Mouse (Mus musculus) mouse trophoblast stem cell (cell line): ENCODE results near the gene Gli2.

Experiments
- in situ Hi-C, 2 experiments: fragments of 300-500 bp; cut with MseI, MboI; formaldehyde crosslinking; loops; 2 replicates in 1 of 2; 3 replicates in 1 of 2; pipeline ENCODE4 v1.15.1; 2025

Gli2 gene

DNA sequence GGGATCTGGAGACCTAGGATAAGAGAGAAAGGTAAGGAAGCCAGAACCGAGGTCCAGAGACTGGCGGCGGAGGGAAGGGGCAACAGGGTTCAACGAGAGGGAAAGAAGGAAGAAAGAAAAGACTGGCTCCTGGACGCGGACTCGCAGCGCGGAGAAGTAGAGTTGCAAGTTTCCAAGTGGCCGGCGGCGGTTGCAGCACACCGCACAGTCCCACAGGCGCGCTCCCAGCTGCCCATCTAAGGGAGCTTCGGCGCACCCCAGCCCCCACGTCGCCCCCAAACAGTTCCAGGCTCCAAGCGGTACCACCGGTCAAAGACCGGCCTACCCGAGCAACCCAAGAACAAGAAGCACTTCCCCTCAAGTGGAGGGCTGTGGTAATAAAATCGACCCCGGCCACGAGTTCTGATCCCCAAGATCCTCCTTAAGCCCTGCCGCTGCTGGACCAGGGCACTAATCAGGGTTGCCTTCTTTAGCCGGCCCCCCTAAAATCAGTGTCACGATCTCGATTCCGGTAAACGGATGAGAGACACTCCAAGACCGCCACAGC, 715 bp downstream of the Gli2 start:
- in situ Hi-C loops, result loop anchor here in 1 of 2 experiments (25.0 kb wide), 1 partner anchor 490 kb away; no protein-coding TSS in a partner anchor

DNA sequence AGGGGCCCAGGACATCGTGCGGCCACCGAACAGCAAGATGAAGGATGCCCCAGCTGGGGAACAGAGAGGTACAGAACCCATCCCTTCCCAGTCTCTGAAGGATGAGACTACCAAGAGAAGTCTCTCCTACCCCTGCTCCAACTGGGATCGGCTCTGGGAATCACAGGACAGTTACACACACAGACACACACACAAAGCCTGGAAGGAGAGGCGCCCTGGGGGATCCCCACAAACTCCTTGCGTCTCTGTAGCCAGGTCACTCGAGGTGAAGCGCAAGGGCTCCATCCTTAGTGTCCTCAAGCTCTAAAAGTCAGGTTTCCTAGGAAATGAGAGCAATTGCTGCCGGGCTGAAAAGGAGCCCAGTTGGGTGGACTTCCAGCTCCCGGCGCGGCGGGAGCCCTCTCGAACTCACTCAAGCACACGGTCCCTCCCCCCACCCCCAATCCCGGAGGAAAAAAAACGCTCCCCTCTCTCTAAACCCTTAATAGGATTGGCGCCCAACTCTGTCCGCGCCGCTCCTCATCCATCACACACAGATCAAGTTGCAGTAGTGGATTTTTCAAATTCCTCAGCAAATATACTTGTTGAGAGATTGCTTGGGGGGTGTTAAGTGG, 1.4 kb downstream of the Gli2 start:
- in situ Hi-C loops, result loop anchor here in 1 of 2 experiments (25.0 kb wide), 1 partner anchor 490 kb away; no protein-coding TSS in a partner anchor

DNA sequence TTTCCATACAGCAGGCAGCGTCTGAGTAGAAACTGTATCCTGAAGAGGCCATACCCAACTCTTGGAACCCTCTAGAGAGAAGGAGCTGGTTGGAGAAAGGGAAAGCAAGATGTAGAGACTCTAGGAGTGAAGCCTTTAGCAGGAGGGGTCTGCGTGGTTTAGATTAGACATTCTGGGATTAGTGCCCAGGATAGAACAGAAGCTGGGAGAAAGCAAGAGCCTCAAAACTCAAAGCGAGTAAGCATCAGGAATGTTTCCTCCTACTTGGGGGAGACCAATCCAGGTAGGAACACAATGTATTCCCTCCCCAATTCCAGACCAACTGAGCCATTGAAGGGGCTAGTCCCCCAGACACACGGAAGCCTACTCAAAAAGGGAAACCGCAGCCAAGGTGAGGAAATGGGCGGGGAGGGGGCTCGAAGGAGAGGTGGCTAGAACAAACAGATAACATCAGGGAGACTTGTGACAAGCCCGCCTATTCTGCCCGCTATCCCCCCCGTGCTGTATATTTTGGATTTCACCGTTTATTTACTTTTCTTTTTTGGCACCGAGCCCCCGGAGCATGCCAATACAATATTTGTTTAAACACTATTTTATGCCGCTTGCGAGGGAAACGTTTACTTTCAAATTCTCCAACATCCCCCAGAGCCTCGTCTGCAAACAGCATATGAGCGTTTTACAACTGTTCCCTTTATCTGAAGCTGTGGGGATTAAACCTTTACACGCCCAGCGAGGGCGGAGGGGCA, 2.1 kb downstream of the Gli2 start:
- in situ Hi-C loops, result loop anchor here in 1 of 2 experiments (25.0 kb wide), 1 partner anchor 489 kb away; no protein-coding TSS in a partner anchor

- in situ Hi-C loops, result loop anchor here in 1 of 2 experiments (25.0 kb wide), 1 partner anchor 488 kb away; no protein-coding TSS in a partner anchor
These were observed 3.4 kb downstream of the Gli2 start for GRCm38 (mm10) chr1:119049812-119050615.

GRCm38 (mm10) chr1:119048988-119049387, 4.4 kb downstream of the Gli2 start:
- in situ Hi-C loops, result no loop called here

GRCm38 (mm10) chr1:119048547-119048946, 4.9 kb downstream of the Gli2 start:
- in situ Hi-C loops, result no loop called here

GRCm38 (mm10) chr1:119047462-119048371, 5.7 kb downstream of the Gli2 start:
- in situ Hi-C loops, result no loop called here

DNA sequence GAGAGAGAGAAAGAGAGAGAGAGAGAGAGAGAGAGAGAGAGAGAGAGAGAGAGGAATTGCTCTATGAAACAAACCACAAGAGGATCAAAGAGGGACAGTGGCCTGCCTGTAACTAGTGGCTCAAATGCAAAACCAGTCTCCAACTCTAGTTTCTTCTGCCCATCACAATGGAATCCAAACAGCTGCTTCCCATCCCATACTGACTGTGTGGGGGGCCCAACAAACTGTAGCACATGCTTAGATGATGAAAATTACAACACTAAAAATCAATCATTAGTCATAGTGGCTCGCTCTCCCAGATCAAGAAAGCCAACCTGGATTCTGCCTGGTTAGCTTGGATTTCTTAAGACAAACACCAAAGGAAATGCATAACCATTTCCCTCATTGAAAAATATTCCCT, 15.0 kb downstream of the Gli2 start:
- in situ Hi-C loops, result no loop called here

- in situ Hi-C loops, result no loop called here
These were observed 17.5 kb downstream of the Gli2 start for GRCm38 (mm10) chr1:119035931-119036330.

DNA sequence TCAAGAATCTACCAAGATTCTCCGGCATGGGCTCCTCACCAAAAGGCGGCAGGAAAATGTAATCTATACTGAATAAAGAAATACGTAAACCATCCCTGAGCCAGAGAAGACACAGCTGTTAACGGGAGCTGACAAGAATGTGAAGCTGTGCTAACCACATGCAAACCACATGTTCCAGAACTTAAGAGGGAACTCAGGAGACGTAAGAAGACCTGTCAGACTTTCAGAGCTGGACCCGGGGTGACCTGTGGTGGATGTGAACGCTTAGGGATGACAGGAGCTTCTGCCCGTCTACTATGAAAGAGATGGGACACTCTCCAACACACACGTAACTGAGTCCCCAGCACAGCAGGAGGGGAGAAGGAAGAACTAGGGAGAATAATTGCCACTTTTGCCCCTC, 18.1 kb downstream of the Gli2 start:
- in situ Hi-C loops, result no loop called here

GRCm38 (mm10) chr1:119034163-119034705, 19.2 kb downstream of the Gli2 start:
- in situ Hi-C loops, result no loop called here

DNA sequence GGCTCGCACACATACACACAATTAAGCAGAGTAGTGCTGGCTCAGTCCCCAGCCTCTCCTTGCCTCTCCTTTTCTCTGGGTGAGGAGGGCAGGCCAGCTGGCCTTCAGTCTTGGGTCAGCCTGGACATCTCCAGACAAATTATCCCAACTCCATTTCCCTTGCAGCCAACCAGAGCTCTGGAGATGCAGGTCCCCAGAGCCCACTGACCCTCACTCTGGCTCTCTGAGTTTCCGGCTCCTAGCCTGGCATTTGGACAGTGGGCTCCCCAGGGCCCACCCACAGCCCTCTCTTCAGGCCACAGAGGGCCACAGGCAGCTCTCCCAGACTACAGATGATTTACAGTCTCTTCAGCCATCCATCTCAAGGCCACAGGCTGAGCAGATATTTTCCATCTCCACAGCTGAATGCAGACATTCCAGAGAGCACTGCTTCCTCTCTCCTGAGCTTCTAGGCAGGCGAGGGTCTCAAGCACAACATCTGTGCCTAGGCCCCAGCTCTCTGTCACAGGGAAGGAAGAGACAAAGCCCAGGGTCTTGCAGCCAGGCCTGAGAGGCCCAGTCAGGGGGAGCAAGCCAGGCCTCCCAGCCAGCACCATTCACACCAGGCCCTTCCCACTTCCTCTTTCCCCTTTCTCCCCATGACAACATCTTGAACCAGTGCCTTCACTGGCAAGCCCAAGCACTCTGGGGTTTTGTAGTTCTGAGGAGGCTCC, 19.8 kb downstream of the Gli2 start:
- in situ Hi-C loops, result no loop called here

DNA sequence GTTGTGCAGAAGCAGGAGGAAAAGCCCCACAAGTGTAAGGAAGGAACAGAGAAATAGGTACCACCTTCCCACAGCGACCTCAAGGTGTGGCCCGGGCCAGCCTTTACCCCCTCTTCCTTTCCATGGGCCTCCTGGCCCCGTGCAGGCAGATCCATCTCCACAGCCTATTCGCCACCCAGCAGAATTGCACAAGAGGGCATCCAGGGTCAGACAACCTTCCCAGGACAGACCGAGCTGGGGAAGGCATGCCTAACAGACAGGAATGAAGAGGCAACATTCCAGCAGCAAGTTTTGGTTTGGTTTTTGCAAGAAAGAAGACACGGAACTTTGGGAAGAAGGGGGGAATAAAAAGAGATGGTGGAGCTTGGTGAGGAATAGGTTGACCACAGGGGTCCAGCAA, 22.2 kb downstream of the Gli2 start:
- in situ Hi-C loops, result no loop called here

DNA sequence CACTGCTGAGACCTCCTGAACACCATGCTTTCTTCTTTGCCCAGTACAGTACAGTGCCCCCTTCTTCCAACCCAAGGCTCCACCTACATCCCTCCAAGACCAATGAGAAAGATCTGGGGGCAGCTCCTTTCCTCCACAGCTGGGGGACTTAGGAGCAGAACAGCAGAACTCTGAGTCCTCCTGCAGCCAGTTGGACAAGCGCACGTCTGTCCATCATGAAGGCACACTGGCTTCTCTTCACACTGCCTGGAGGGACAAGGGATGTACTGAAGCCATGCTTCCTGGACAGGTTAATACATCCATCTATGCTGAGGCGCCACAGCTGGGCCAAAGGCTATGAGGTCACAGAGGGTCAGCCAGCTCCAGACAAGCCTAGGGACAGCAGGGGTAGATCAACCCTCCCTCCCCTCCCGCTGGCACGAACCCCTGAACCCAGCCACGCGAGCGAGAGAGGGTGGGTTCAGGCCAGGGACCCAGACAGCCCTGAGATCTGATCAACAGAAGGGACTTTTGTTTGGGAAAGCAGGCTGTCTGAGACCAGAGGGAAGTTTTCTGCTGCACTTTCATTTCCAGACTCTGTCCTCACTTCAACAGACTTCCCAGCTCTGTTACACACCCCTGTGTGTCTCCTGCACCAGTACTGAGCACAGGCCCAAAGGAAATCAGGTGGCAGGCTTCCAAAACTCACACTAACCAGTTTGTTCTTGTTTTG, 27.6 kb downstream of the Gli2 start:
- in situ Hi-C loops, result no loop called here

DNA sequence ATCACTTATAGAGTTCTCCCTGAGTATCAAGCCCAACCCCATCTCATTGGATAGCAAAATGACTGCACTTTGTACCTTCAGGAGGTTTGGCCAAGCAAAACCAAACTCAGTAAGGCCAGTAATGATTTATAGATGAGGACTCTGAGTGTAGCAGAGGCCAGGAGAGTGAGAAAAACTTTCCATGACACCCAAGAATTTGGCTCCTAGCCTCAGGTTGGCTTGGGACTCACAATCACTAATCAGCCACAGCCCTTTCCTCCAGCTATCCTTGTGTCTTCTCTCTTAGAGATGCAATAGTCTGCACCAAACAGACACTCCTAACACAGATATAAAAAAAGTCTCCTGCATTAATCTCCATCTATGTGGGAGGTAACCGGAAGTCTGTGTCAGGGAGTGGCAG, 31.1 kb downstream of the Gli2 start:
- in situ Hi-C loops, result no loop called here

GRCm38 (mm10) chr1:119020092-119020491, 33.3 kb downstream of the Gli2 start:
- in situ Hi-C loops, result no loop called here

DNA sequence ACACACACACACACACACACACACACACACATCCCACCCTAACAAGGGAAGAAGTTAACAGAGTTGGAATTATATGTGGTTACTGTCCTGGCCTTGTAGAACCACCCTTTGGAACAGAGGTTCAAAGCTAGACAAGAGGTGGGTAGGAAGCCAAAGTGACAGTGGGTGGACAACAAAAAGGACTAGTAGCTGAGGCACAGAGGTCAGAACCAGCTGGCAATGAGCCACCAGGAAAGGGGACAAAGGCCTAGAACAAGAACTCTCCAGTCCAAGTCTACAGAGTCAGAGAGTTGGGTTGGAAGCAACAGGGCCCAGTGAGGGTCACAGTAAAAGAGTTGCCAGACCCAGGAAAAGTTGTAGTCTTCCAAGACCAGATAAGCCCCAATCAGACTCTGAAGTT, 34.4 kb downstream of the Gli2 start:
- in situ Hi-C loops, result no loop called here

- in situ Hi-C loops, result no loop called here
These were observed 36.6 kb downstream of the Gli2 start for GRCm38 (mm10) chr1:119016866-119017265.

- in situ Hi-C loops, result no loop called here
These were observed 38.3 kb downstream of the Gli2 start for GRCm38 (mm10) chr1:119015108-119015507.
